Mouse (Mus musculus) liver, postnatal 0 days (tissue): Measurements from ENCODE around the gene Lmna.

Experiments
- CTCF ChIP-seq: sonication (generic); IDR thresholded peaks from 2 replicates; pipeline ENCODE4 v1.5.1; 2016; ENCODE audit warnings: antibody characterized with exemption, low read depth
- EP300 ChIP-seq: IDR thresholded peaks from 2 replicates; pipeline ENCODE4 v1.6.1; 2016; ENCODE audit warnings: antibody characterized with exemption, low read depth, mild to moderate bottlenecking

DNA sequence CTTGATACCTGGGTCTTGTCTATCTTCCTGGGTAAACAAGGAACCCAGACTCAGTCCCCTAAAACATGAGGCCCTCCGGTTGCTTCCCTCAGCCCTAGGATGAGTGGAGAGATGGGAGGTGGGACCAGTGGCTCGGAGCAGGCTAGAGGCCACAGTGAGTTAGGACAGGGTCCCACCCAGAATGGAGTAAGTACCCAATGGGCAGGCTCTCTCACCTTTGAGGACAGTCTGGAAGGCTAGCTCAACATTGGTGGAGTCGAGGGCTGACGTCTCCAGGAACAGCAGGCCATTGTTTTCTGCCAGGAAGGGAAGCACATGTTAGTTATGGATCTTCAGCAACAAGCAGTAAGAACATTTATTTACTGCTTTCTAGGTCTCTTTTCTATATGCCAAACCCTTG, 32.7 kb upstream of the Lmna start:
- TF ChIP-seq EP300 (no peak), CTCF (no peak)
